Mouse (Mus musculus) heart, postnatal 0 days (tissue): ENCODE measurements around the gene Cacna1c.

Experiments
- CTCF ChIP-seq: IDR thresholded peaks from 2 replicates; pipeline ENCODE4 v1.5.1; 2016; ENCODE audit warnings: antibody characterized with exemption, control low read depth, low read depth
- EP300 ChIP-seq: IDR thresholded peaks from 2 replicates; pipeline ENCODE4 v1.6.1; 2016; ENCODE audit warnings: antibody characterized with exemption, low read depth

DNA sequence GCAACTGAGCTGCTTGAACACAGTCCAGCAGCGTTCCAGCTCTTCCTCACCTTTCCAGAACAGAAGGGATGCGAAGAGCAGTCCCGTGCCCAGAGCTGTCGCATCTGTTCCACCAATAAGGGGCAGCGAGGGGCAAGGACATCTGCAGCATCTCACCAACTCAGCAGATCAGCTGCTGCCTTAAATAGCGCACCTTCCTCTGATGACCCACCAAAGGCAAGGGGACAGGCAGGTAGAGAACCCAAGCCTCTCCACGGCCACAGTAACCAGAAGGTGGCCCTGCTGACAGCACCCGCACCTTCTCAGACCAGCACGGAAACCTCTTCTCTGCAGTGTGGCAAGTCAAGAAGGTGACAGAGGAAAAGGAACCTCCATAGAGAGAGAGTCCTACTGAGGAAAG, 131.8 kb downstream of the Cacna1c start:
- TF ChIP-seq CTCF (no peak), EP300 (no peak)
